Mouse (Mus musculus): ENCODE measurements around the gene Rbks.
"Not testable (repeated sequence)": the region's sequence is repeated elsewhere in the genome, so short reads cannot be mapped to it uniquely, and the experiment has no call there.

The Rbks gene

DNA sequence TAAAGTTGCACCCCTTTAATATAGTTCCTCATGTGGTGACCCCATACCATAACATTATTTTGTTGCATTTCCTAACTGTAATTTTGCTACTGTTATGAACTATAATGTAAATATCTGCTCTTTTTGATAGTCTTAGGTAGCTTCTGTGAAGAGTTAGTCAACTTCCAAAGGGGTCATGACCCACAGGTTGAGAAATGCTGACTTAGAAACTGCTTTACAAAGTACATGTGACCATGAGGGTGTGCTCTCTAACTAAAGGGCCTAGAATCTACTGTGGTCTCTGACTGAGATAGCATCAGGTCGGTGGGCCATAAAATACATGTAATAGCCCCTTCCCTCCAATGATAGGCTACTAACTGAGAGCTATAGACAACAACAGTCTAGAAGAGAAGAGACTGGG lies 19.4 kb downstream of the Rbks start:
- no peak for DNase-seq (ENCODE audit: low spot score in 2 of 2)

- DNase-seq (ENCODE audit: low spot score in 2 of 2), result no peak
Measured at GRCm38 (mm10) chr5:31673431-31673830, 24.0 kb downstream of the Rbks start.

DNA sequence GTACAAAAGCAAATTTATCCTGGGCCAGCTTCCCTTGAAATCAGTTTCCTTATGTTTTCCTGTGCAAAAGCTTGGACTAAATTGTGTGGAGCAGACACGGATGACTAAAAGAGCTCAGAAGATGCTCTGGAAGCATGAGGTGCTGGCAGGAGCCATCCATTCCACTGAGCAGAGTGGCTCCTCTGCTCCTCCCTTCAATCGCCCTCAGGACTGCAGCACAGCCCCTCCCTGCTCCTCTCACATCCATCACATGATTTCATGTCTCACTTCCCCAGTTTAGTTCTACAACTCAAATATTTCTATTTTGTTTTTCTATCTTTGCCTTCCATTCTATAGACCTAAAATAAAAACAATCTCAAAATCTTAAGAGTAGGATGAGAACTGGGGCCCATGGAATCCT lies 26.3 kb downstream of the Rbks start:
- DNase-seq (ENCODE audit: low spot score in 2 of 2), result no peak

DNA sequence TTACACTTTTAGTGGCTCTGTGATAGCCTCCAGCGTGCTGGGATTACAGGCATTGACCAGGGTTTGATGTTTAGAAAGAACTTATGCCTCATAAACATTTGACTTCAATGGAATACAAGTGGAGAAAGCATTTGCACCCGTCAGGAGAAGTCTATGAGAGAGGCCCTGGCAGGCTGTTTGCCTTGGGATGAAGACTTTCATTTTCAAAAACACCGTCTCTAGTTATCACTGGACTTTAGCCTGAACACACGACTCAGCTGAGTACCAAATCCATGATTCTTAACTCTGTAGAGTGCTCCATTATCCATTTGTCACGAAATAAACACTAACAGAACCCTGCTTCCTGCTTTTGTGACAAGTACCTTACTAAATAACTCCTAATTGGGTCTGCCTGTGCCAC lies 27.4 kb downstream of the Rbks start:
- DNase-seq (ENCODE audit: low spot score in 2 of 2), result no peak

- no peak for DNase-seq (ENCODE audit: low spot score in 2 of 2)
Measured at GRCm38 (mm10) chr5:31668325-31668968, 29.0 kb downstream of the Rbks start.

DNA sequence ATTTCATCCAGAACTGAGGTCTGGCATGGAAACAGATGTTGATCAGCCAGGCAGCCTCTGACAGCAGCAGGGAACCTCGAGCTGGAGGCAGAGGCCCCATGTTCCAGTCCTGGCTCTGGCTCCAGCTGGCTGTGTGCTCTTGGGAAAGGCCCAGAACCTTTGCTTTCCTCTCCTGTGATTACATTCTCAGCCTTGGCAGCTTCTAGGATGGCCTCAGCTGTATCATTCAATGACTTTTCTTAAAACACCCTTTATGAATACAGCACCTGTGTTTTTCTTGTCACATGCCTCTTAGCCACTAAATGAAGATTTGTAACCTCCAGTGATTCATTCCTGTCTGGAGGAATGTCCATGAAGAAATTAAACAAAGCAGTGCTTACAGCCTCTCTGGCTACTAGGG lies 31.3 kb downstream of the Rbks start:
- no peak for DNase-seq (ENCODE audit: low spot score in 2 of 2)

DNA sequence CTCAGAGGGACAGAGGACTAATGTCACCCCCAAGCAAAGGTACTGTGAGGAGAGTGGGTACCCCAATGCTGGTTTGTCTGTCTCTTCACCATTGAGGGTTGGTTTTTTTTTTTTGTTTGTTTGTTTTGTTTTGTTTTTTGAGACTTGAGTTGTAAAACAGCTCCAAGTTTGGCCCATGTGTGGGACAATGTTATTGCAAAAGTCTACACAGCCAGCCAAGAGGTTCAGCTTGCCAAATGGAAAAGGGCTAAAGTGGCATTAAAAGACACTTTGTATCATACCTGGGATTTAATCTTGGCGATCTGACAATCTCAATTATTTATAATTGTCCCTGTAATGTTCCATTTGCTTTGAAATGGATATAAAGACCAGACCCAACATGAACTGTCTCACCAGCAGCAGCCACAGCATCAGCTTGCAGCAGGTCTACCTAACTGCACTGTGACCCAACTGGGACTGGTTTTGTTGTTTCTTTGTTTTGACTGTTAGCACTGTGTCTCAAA lies 41.7 kb downstream of the Rbks start:
- DNase-seq (ENCODE audit: low spot score in 2 of 2), result no peak

- DNase-seq (ENCODE audit: low spot score in 2 of 2), result no peak
Measured at GRCm38 (mm10) chr5:31650518-31651288, 46.7 kb downstream of the Rbks start.

- no peak for DNase-seq (ENCODE audit: low spot score in 2 of 2)
Measured at GRCm38 (mm10) chr5:31647327-31647726, 50.1 kb downstream of the Rbks start.

GRCm38 (mm10) chr5:31646574-31646973 lies 50.9 kb downstream of the Rbks start:
- DNase-seq (ENCODE audit: low spot score in 2 of 2), result no peak

- no peak for DNase-seq (ENCODE audit: low spot score in 2 of 2)
Measured at GRCm38 (mm10) chr5:31645798-31646197, 51.6 kb downstream of the Rbks start.

- DNase-seq (ENCODE audit: low spot score in 2 of 2), result peak in 1 of 2 experiments; percentile 20
Measured at GRCm38 (mm10) chr5:31644847-31645246, 52.6 kb downstream of the Rbks start.

- no peak for DNase-seq (ENCODE audit: low spot score in 2 of 2)
Measured at GRCm38 (mm10) chr5:31644272-31644671, 53.2 kb downstream of the Rbks start.

GRCm38 (mm10) chr5:31642300-31642699 lies 55.1 kb downstream of the Rbks start:
- DNase-seq (ENCODE audit: low spot score in 2 of 2), result no peak

GRCm38 (mm10) chr5:31640542-31640941 lies 56.9 kb downstream of the Rbks start:
- DNase-seq (ENCODE audit: low spot score in 2 of 2), result no peak

DNA sequence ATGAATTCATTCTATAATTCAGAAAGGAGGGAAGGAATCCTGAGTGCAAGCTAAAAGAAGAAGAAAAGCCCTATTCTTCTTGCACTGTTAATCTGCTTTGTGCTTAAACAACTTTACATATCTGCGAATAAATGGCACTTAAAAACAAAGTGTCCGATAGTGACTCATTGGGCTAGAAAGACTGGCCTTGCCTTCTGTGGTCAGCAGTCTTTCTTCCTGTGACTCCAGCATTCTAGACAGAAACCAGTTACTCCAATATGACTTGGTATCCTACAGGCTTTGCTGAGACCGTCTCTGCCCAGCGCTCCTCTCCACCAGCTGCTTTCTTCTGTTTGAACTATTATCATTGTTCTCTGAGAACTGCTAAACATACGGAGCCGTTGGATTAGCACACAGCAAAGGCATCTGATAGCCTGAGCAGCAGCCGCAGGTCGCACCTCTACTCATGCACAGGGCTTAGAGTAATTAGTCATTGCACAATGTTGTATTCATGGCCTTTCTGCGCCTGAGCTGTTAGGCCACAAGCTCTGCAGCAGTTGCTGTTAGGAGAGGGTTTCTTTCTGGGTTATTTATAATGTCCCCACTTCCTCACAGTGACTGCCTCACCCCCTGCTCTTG lies 60.7 kb downstream of the Rbks start:
- DNase-seq (ENCODE audit: low spot score in 2 of 2), result no peak

- no peak for DNase-seq (ENCODE audit: low spot score in 2 of 2)
Measured at GRCm38 (mm10) chr5:31634679-31635078, 62.7 kb downstream of the Rbks start.

DNA sequence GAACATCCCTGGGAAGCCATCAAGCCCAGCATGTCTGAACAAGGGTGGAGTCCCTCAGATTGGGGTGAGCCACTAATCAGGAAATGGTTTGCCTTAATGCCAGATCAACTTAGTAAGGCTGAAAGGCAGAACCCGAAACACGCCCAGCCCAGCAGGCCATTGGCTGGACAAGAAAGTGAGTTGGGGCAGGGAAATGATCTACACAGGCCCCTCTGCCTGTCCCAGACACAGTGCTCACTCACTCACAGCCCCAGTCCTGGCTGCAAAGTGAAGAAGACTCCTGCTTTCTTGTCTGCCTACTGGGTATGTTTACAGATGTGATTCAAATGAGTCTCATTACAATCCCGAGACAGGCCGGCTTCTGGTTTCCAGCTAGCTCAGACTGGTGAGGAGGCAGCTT lies 63.3 kb downstream of the Rbks start:
- DNase-seq (ENCODE audit: low spot score in 2 of 2), result no peak

DNA sequence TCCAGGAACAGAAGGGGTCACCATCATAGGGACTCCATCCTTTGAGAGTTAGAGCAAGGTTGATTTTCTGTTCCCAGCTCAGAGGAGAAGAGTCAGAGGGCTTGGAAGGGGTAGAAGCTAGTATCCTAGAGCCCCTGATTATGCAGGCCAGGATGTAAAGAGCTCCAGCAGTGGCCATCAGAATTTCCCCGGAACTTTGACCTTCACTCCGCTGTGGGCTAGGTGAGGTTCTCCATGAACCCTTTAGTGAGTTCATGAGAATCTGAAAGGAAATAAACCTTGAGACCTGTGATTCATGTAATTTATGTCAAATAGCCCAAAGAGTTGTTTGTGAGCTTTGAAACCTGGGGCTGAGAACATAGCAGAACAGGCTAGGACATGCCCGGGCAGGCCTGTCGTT lies 66.3 kb downstream of the Rbks start:
- DNase-seq (ENCODE audit: low spot score in 2 of 2), result not testable (repeated sequence)

DNA sequence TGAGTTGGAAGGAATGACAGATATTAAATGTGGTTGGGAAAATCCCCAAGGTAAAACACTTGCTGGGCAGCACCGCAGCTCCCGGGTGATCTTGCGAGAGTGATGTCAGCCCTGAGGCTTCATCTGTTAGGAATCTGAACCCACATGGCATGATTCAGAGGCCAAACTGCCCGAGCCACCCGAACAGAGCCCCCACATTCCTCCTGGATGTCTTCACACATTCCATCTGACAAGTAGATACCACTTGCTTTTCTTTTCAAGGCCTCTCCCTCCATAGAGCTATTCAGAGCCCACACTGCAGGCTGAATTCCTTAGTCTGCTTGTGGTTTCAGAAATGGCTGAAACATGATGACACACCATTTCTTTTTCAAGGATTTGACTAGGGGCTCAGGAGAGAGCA lies 67.4 kb downstream of the Rbks start:
- no peak for DNase-seq (ENCODE audit: low spot score in 2 of 2)

GRCm38 (mm10) chr5:31628555-31628954 lies 68.9 kb downstream of the Rbks start:
- no peak for DNase-seq (ENCODE audit: low spot score in 2 of 2)

DNA sequence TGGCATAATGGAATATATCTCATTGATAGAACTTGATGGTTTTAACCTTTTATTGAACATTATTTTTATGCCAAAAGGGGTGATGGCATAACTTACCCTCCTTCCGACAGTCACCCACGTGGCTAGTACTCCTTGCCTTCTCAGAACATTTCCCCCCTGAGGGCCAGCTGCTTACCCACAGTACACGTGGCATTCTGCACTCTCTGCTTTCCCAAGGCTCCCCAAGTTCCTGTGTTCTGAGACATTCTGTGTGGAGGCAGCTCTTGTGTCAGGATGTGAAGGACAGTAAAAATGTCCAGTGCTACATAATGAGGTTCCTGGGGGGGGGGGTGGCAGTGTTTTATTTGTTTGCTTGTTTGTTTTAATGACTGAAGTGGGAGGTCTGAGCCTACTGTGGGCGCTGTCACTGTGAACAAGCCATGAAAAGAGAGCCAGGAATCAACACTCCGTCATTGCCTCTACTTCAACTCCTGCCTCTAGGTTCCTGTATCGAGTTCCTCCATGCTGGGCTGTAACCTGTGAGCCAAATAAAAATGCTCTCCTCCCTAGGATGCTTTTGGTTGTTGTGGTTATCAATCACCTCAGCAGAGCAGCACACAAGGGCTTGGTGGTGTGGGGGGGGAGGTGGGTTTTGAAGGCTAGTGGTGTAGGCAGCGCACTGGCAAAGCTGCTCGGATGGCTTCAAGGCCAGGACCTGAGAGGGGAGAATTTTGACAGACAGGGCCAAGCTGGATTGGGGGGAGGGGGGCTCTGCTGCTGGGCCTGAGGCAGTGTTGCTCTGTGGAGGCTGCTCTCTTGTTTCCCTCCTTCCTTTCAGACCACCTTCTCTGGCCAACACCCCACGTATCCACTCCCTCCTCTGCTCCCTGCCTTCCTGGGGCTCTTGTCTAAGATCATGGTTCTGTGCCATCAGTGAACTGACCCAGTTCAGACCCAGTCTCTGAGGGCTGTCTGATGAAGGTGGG lies 69.6 kb downstream of the Rbks start:
- DNase-seq (ENCODE audit: low spot score in 2 of 2), result no peak

Data from frontal cortex, postnatal 36 days (tissue).